Mouse (Mus musculus): ENCODE results near the gene Wee1. TPM values are rescaled to one million over a fixed set of nuclear protein-coding genes. Genes with fewer than 3 reads are reported as not detected.

Wee1 gene
- total RNA-seq, 4 experiments from 2014 or later: 9.8 to 16.5 (median 13.3) TPM

Other genes starting within 250 kb of the Wee1 start
- gene Dennd5a, start 161.6 kb upstream of the Wee1 start, total RNA-seq (2022): 100 to 1,000 TPM; 171 to 249 (median 219) TPM
- 10 to 100 TPM; 46.7 to 60.3 (median 51.8) TPM for gene Tmem41b, start 135.1 kb upstream of the Wee1 start, total RNA-seq (2022)
- 10 to 100 TPM; 70.6 to 95.7 (median 77.4) TPM for gene Ipo7, start 103.8 kb upstream of the Wee1 start, total RNA-seq (2022)
- 10 to 100 TPM; 13.3 to 17.8 (median 15.7) TPM for gene Zfp143, start 60.8 kb upstream of the Wee1 start, total RNA-seq (2022)
- 10 to 100 TPM; 16.0 to 28.7 (median 21.2) TPM for gene Swap70, start 99.7 kb downstream of the Wee1 start, total RNA-seq (2022)

Data from adrenal gland, adult 8-10 months (tissue).